Mouse (Mus musculus) embryonic facial prominence, embryonic 11.5 days (tissue): ENCODE data around the gene Tmem74b. TPM values are rescaled to one million over a fixed set of nuclear protein-coding genes. Genes with fewer than 3 reads are reported as not detected.

Experiments used
- ATAC-seq: fragments of 200-750 bp; cut with Nextera tagmentation; replicated peaks from 2 replicates; pipeline ENCODE4 v1.8.0; 2017; ENCODE audit warnings: low read depth; ENCODE audit not compliant: insufficient number of reproducible peaks, low FRiP score, low TSS enrichment
- DNase-seq: peaks from one replicate; pipeline ENCODE4 v3.0.0-alpha.2; 2015; ENCODE audit warnings: low spot score
- H3K27ac ChIP-seq: fragments of 300-500 bp; sonication (generic); replicated peaks from 2 replicates; pipeline ENCODE4 v1.5.1; 2014; ENCODE audit warnings: mild to moderate bottlenecking, low read depth, low read length, control low read depth
- H3K27me3 ChIP-seq: fragments of 300-500 bp; sonication (generic); 2 replicates; pipeline ENCODE4 v1.6.1; 2014; ENCODE audit warnings: mild to moderate bottlenecking, low read length, moderate library complexity, mixed read lengths; ENCODE audit not compliant: control insufficient read depth, insufficient read depth
- H3K36me3 ChIP-seq: fragments of 300-500 bp; sonication (generic); replicated peaks from 2 replicates; pipeline ENCODE4 v1.6.1; 2014; ENCODE audit warnings: low read depth, mild to moderate bottlenecking, low read length, moderate library complexity, mixed read lengths; ENCODE audit not compliant: control insufficient read depth, insufficient read depth
- H3K4me1 ChIP-seq: fragments of 300-500 bp; sonication (generic); 2 replicates; pipeline ENCODE4 v1.6.1; 2014; ENCODE audit warnings: low read length, mixed read lengths; ENCODE audit not compliant: control insufficient read depth, insufficient read depth
- H3K4me2 ChIP-seq: fragments of 300-500 bp; sonication (generic); 2 replicates; pipeline ENCODE4 v1.6.1; 2014; ENCODE audit warnings: low read depth, mild to moderate bottlenecking, control low read depth, low read length, moderate library complexity
- H3K4me3 ChIP-seq: fragments of 300-500 bp; sonication (generic); 2 replicates; pipeline ENCODE4 v1.5.1; 2014; ENCODE audit warnings: low read depth, low read length, control low read depth
- H3K9ac ChIP-seq: fragments of 300-500 bp; sonication (generic); replicated peaks from 2 replicates; pipeline ENCODE4 v1.6.1; 2014; ENCODE audit warnings: mild to moderate bottlenecking, control low read depth, low read length
- H3K9me3 ChIP-seq: fragments of 300-500 bp; sonication (generic); replicated peaks from 2 replicates; pipeline ENCODE4 v1.6.1; 2016; ENCODE audit warnings: mild to moderate bottlenecking, low read length, inconsistent platforms, mixed read lengths; ENCODE audit not compliant: control insufficient read depth
- WGBS: fragments of 180-500 bp; shearing (Covaris S2); extraction: QIAGEN DNeasy Blood & Tissue Kit; methylation state at CpG from one replicate; pipeline ENCODE4 v1.1.7; 2014; 5-methylcytosine and 5-hydroxymethylcytosine counted together
- polyA plus RNA-seq: library from polyadenylated mRNA; unstranded; fragments of >200 nt; fragmentation: Nextera tagmentation; extraction: Ambion mirVana; gene quantifications from 2 replicates; pipeline ENCODE4 v1.2.1, GENCODE M21; 2014

The Tmem74b gene
- polyA plus RNA-seq, result 2.4 and 2.7 TPM in 2 replicates

GRCm38 (mm10) chr2:151701231-151702145 lies at the start of gene Tmem74b:
Tmem74b (plus strand) TSS chr2:151702008.
- Histone ChIP-seq H3K27ac (no peak within 1 kb of the TSS), H3K4me2 (peak within 1 kb of the TSS; percentile 100), H3K4me3 (peak within 1 kb of the TSS; percentile 67), H3K36me3 (no peaks in the 10 kb centered on the region), H3K9ac (peak within 1 kb of the TSS; percentile 75), H3K27me3 (peaks cover 18% of the 10 kb centered on the region), H3K9me3 (no peaks in the 10 kb centered on the region), H3K4me1 (no peaks in the 10 kb centered on the region)
- 0 out of 2 replicates have a peak, but pooled peaks have one; percentile 4 for ATAC-seq
- WGBS, result 1% methylated on average over 25 of the region's 25 CpGs
- DNase-seq, result no peak

GRCm38 (mm10) chr2:151652053-151652452 lies 49.8 kb upstream of the Tmem74b start:
- Histone ChIP-seq H3K27ac (no peak overlapping the region), H3K4me3 (no peak overlapping the region), H3K9ac (no peak overlapping the region), H3K4me2 (no peak overlapping the region), H3K4me1 (no peaks in the 10 kb centered on the region), H3K27me3 (no peaks in the 10 kb centered on the region), H3K9me3 (no peaks in the 10 kb centered on the region), H3K36me3 (no peaks in the 10 kb centered on the region)
- 60% methylated on average over 1 of the region's 1 CpGs for WGBS
- no peak for ATAC-seq
- no peak for DNase-seq

- no peak for DNase-seq
- no peak for ATAC-seq
- 70% methylated on average over 3 of the region's 3 CpGs for WGBS
- Histone ChIP-seq H3K36me3 (no peaks in the 10 kb centered on the region), H3K4me2 (no peak within 1 kb of the TSS), H3K4me3 (no peak within 1 kb of the TSS), H3K27me3 (peaks cover 2% of the 10 kb centered on the region), H3K4me1 (no peaks in the 10 kb centered on the region), H3K9ac (no peak within 1 kb of the TSS), H3K27ac (no peak within 1 kb of the TSS), H3K9me3 (no peaks in the 10 kb centered on the region)
Measured at GRCm38 (mm10) chr2:151668433-151668832, 33.4 kb upstream of the Tmem74b start, which contains the start of gene Rad21l. Rad21l (minus strand) TSS chr2:151668533.

- 41% methylated on average over 47 of the region's 48 CpGs for WGBS
- no peak overlapping the region for H3K9ac ChIP-seq
- ATAC-seq, result peak; percentile 48
Measured at GRCm38 (mm10) chr2:151670026-151670967, 31.5 kb upstream of the Tmem74b start.

GRCm38 (mm10) chr2:151670968-151671329 lies 30.9 kb upstream of the Tmem74b start:
- 75% methylated on average over 1 of the region's 1 CpGs for WGBS
- Histone ChIP-seq H3K4me3 (no peak overlapping the region), H3K9me3 (no peaks in the 10 kb centered on the region), H3K27ac (no peak overlapping the region), H3K9ac (no peak overlapping the region), H3K27me3 (peaks cover 2% of the 10 kb centered on the region), H3K4me1 (no peaks in the 10 kb centered on the region), H3K36me3 (no peaks in the 10 kb centered on the region), H3K4me2 (no peak overlapping the region)
- peak; percentile 52 for ATAC-seq
- DNase-seq, result no peak

More at GRCm38 (mm10) chr2:151670026-151670967, 31.5 kb upstream of the Tmem74b start:
- peak overlapping the region; percentile 19; the same call in 1 of the 2 replicates for H3K4me2 ChIP-seq
- H3K27ac ChIP-seq, result no peak overlapping the region
- H3K4me3 ChIP-seq, result no peak overlapping the region
- no peaks in the 10 kb centered on the region for H3K36me3 ChIP-seq
- peaks cover 2% of the 10 kb centered on the region for H3K27me3 ChIP-seq
- H3K4me1 ChIP-seq, result no peaks in the 10 kb centered on the region
- no peak for DNase-seq
- no peaks in the 10 kb centered on the region for H3K9me3 ChIP-seq

GRCm38 (mm10) chr2:151676234-151676633 lies 25.6 kb upstream of the Tmem74b start:
- ATAC-seq (no peak), DNase-seq (peak; percentile 15)
- Histone ChIP-seq H3K4me1 (no peaks in the 10 kb centered on the region), H3K4me3 (no peak overlapping the region), H3K27ac (no peak overlapping the region), H3K27me3 (no peaks in the 10 kb centered on the region), H3K4me2 (no peak overlapping the region), H3K9ac (no peak overlapping the region), H3K9me3 (no peaks in the 10 kb centered on the region), H3K36me3 (no peaks in the 10 kb centered on the region)
- WGBS, result 62% methylated on average over 2 of the region's 2 CpGs

GRCm38 (mm10) chr2:151682357-151682756 lies 19.5 kb upstream of the Tmem74b start:
- Histone ChIP-seq H3K27me3 (no peaks in the 10 kb centered on the region), H3K4me2 (no peak overlapping the region), H3K4me3 (no peak overlapping the region), H3K27ac (no peak overlapping the region), H3K36me3 (no peaks in the 10 kb centered on the region), H3K4me1 (no peaks in the 10 kb centered on the region), H3K9ac (no peak overlapping the region), H3K9me3 (no peaks in the 10 kb centered on the region)
- ATAC-seq (no peak), DNase-seq (peak; percentile 44)
- 56% methylated on average over 3 of the region's 3 CpGs for WGBS
